Mouse (Mus musculus) hindbrain, embryonic 14.5 days (tissue): ENCODE data around the gene S100a5. TPM values are rescaled to one million over a fixed set of nuclear protein-coding genes. Genes with fewer than 3 reads are reported as not detected.

Source experiments
- ATAC-seq: fragments of 200-750 bp; cut with Nextera tagmentation; 2 replicates; pipeline ENCODE4 v1.8.0; 2017; ENCODE audit warnings: moderate number of reproducible peaks, mild to moderate bottlenecking, moderate TSS enrichment, moderate library complexity; ENCODE audit not compliant: low FRiP score
- DNase-seq: peaks from one replicate; pipeline ENCODE4 v3.0.0-alpha.2; 2015; ENCODE audit warnings: low spot score
- H3K27ac ChIP-seq: fragments of 300-500 bp; sonication (generic); 2 replicates; pipeline ENCODE4 v1.5.1; 2014; ENCODE audit warnings: mild to moderate bottlenecking, moderate library complexity
- H3K27me3 ChIP-seq: fragments of 300-500 bp; sonication (generic); 2 replicates; pipeline ENCODE4 v1.6.1; 2014; ENCODE audit warnings: mild to moderate bottlenecking, low read length, mixed read lengths; ENCODE audit not compliant: control insufficient read depth, insufficient read depth
- H3K36me3 ChIP-seq: fragments of 300-500 bp; sonication (generic); replicated peaks from 2 replicates; pipeline ENCODE4 v1.6.1; 2014; ENCODE audit not compliant: control insufficient read depth, insufficient read depth
- H3K4me1 ChIP-seq: fragments of 300-500 bp; sonication (generic); replicated peaks from 2 replicates; pipeline ENCODE4 v1.6.1; 2014; ENCODE audit warnings: antibody characterized with exemption, low read length, mixed read lengths; ENCODE audit not compliant: control insufficient read depth, insufficient read depth
- H3K4me2 ChIP-seq: fragments of 300-500 bp; sonication (generic); replicated peaks from 2 replicates; pipeline ENCODE4 v1.6.1; 2014; ENCODE audit warnings: mild to moderate bottlenecking, moderate library complexity
- H3K4me3 ChIP-seq: fragments of 300-500 bp; sonication (generic); replicated peaks from 2 replicates; pipeline ENCODE4 v1.5.1; 2014; ENCODE audit warnings: mild to moderate bottlenecking, low read length
- H3K9ac ChIP-seq: fragments of 300-500 bp; sonication (generic); 2 replicates; pipeline ENCODE4 v1.6.1; 2014
- H3K9me3 ChIP-seq: fragments of 300-500 bp; sonication (generic); 2 replicates; pipeline ENCODE4 v1.6.1; 2016; ENCODE audit warnings: low read length; ENCODE audit not compliant: control insufficient read depth
- WGBS: fragments of 180-500 bp; shearing (Covaris S2); extraction: QIAGEN DNeasy Blood & Tissue Kit; methylation state at CpG from one replicate; pipeline ENCODE4 v1.1.7; 2014; 5-methylcytosine and 5-hydroxymethylcytosine counted together
- polyA plus RNA-seq: library from polyadenylated mRNA; unstranded; fragments of >200 nt; fragmentation: Nextera tagmentation; extraction: Ambion mirVana; gene quantifications from 2 replicates; pipeline ENCODE4 v1.2.1, GENCODE M21; 2014

The S100a5 gene
- polyA plus RNA-seq = not detected in 2 replicates

GRCm38 (mm10) chr3:90608223-90608622 lies at the start of gene S100a5:
S100a5 (plus strand) TSS chr3:90608523.
- Histone ChIP-seq H3K4me1 (0 out of 2 replicates have a peak, but pooled peaks cover 5% of the 10 kb centered on the region), H3K27ac (no peak within 1 kb of the TSS), H3K9ac (no peak within 1 kb of the TSS), H3K4me3 (no peak within 1 kb of the TSS), H3K4me2 (no peak within 1 kb of the TSS), H3K9me3 (no peaks in the 10 kb centered on the region), H3K27me3 (no peaks in the 10 kb centered on the region), H3K36me3 (no peaks in the 10 kb centered on the region)
- 68% methylated on average over 3 of the region's 3 CpGs for WGBS
- DNase-seq (no peak), ATAC-seq (no peak)

- no peak within 1 kb of the TSS for H3K27ac ChIP-seq
- no peak for DNase-seq
Observed at GRCm38 (mm10) chr3:90560008-90560628, 48.2 kb upstream of the S100a5 start, which contains the start of gene S100a3. S100a3 (plus strand) TSS chr3:90560578.

GRCm38 (mm10) chr3:90574691-90575090 lies 33.6 kb upstream of the S100a5 start:
- Histone ChIP-seq H3K27ac (no peak overlapping the region), H3K27me3 (no peaks in the 10 kb centered on the region), H3K9ac (no peak overlapping the region), H3K9me3 (no peaks in the 10 kb centered on the region), H3K4me2 (no peak overlapping the region), H3K4me3 (no peak overlapping the region), H3K4me1 (no peaks in the 10 kb centered on the region), H3K36me3 (no peaks in the 10 kb centered on the region)
- no peak for ATAC-seq
- 88% methylated on average over 5 of the region's 5 CpGs for WGBS
- no peak for DNase-seq

More at GRCm38 (mm10) chr3:90560008-90560628, 48.2 kb upstream of the S100a5 start, which contains the start of gene S100a3:
- H3K36me3 ChIP-seq = no peaks in the 10 kb centered on the region
- H3K9ac ChIP-seq = no peak within 1 kb of the TSS
- no peak within 1 kb of the TSS for H3K4me3 ChIP-seq
- H3K4me2 ChIP-seq = no peak within 1 kb of the TSS
- no peaks in the 10 kb centered on the region for H3K4me1 ChIP-seq
- H3K27me3 ChIP-seq = no peaks in the 10 kb centered on the region
- no peaks in the 10 kb centered on the region for H3K9me3 ChIP-seq
- ATAC-seq = no peak
- 80% methylated on average over 6 of the region's 6 CpGs for WGBS

- Histone ChIP-seq H3K27ac (no peak overlapping the region), H3K4me3 (no peak overlapping the region), H3K9ac (no peak overlapping the region), H3K27me3 (no peaks in the 10 kb centered on the region), H3K4me2 (no peak overlapping the region), H3K36me3 (no peaks in the 10 kb centered on the region), H3K4me1 (no peaks in the 10 kb centered on the region), H3K9me3 (no peaks in the 10 kb centered on the region)
- DNase-seq (no peak), ATAC-seq (no peak)
- 89% methylated on average over 3 of the region's 3 CpGs for WGBS
Observed at GRCm38 (mm10) chr3:90575320-90575719, 33.0 kb upstream of the S100a5 start.

- H3K36me3 ChIP-seq = no peaks in the 10 kb centered on the region
- H3K4me1 ChIP-seq = no peaks in the 10 kb centered on the region
- H3K9me3 ChIP-seq = no peaks in the 10 kb centered on the region
- H3K4me3 ChIP-seq = no peak overlapping the region
- WGBS = 74% methylated on average over 10 of the region's 10 CpGs
- H3K27me3 ChIP-seq = no peaks in the 10 kb centered on the region
- no peak overlapping the region for H3K9ac ChIP-seq
- no peak for ATAC-seq
- H3K4me2 ChIP-seq = no peak overlapping the region
- no peak overlapping the region for H3K27ac ChIP-seq
- no peak for DNase-seq
Observed at GRCm38 (mm10) chr3:90576351-90577001, 31.8 kb upstream of the S100a5 start.

- Histone ChIP-seq H3K36me3 (no peaks in the 10 kb centered on the region), H3K9me3 (no peaks in the 10 kb centered on the region), H3K9ac (no peak overlapping the region), H3K4me1 (no peaks in the 10 kb centered on the region), H3K27me3 (no peaks in the 10 kb centered on the region), H3K4me3 (no peak overlapping the region), H3K27ac (no peak overlapping the region), H3K4me2 (no peak overlapping the region)
- WGBS = 84% methylated on average over 7 of the region's 7 CpGs
- no peak for ATAC-seq
- no peak for DNase-seq
Observed at GRCm38 (mm10) chr3:90579433-90579832, 28.9 kb upstream of the S100a5 start.

GRCm38 (mm10) chr3:90581141-90581540 lies 27.2 kb upstream of the S100a5 start:
- Histone ChIP-seq H3K9me3 (no peaks in the 10 kb centered on the region), H3K4me1 (no peaks in the 10 kb centered on the region), H3K4me3 (no peak overlapping the region), H3K27me3 (no peaks in the 10 kb centered on the region), H3K9ac (no peak overlapping the region), H3K27ac (no peak overlapping the region), H3K36me3 (no peaks in the 10 kb centered on the region), H3K4me2 (no peak overlapping the region)
- ATAC-seq (no peak), DNase-seq (no peak)
- WGBS = 96% methylated on average over 5 of the region's 5 CpGs

- H3K27ac ChIP-seq = no peak overlapping the region
Observed at GRCm38 (mm10) chr3:90582156-90582555, 26.2 kb upstream of the S100a5 start.

GRCm38 (mm10) chr3:90582556-90582955 lies 25.8 kb upstream of the S100a5 start:
- ATAC-seq = no peak
- Histone ChIP-seq H3K4me2 (no peak overlapping the region), H3K27me3 (no peaks in the 10 kb centered on the region), H3K27ac (no peak overlapping the region), H3K4me3 (no peak overlapping the region), H3K36me3 (no peaks in the 10 kb centered on the region), H3K9ac (no peak overlapping the region), H3K9me3 (no peaks in the 10 kb centered on the region), H3K4me1 (no peaks in the 10 kb centered on the region)
- DNase-seq = no peak
- 84% methylated on average over 4 of the region's 4 CpGs for WGBS

More at GRCm38 (mm10) chr3:90582156-90582555, 26.2 kb upstream of the S100a5 start:
- no peak for DNase-seq
- no peak overlapping the region for H3K4me3 ChIP-seq
- no peaks in the 10 kb centered on the region for H3K9me3 ChIP-seq
- no peaks in the 10 kb centered on the region for H3K27me3 ChIP-seq
- WGBS = 98% methylated on average over 1 of the region's 1 CpGs
- no peak overlapping the region for H3K9ac ChIP-seq
- H3K4me2 ChIP-seq = no peak overlapping the region
- no peaks in the 10 kb centered on the region for H3K36me3 ChIP-seq
- no peaks in the 10 kb centered on the region for H3K4me1 ChIP-seq
- ATAC-seq = no peak
